Mouse (Mus musculus): ENCODE data around the gene Tbx10.
A peak's percentile ranks its signal among the peaks of the same experiment; 100 is the strongest.
"Not testable (repeated sequence)": the region's sequence is repeated elsewhere in the genome, so short reads cannot be mapped to it uniquely, and the experiment has no call there.

Gene Tbx10

DNA sequence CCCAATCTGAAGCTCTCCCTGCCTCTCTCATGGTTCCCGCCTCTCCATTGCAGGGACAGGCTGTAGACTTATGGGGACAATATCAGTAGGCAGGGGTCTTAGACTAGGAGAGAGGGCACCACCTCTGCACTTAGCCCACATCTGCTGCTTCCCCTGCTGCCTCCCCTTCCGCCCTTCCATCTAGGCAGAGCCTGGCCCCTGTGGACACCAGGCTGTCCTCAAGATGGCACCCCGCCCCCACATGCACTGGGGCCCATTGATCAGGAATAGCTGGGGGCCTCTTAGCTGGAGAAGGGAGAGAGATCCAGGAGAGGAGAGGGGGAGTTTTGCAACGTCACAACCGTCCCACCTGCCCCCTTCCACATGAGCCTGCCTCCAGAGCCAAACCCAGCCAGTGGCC is at the start of gene Tbx10:
Tbx10 (plus strand) TSS at position 337 of the 400 bp plus-strand sequence.
- DNase-seq = no peak

DNA sequence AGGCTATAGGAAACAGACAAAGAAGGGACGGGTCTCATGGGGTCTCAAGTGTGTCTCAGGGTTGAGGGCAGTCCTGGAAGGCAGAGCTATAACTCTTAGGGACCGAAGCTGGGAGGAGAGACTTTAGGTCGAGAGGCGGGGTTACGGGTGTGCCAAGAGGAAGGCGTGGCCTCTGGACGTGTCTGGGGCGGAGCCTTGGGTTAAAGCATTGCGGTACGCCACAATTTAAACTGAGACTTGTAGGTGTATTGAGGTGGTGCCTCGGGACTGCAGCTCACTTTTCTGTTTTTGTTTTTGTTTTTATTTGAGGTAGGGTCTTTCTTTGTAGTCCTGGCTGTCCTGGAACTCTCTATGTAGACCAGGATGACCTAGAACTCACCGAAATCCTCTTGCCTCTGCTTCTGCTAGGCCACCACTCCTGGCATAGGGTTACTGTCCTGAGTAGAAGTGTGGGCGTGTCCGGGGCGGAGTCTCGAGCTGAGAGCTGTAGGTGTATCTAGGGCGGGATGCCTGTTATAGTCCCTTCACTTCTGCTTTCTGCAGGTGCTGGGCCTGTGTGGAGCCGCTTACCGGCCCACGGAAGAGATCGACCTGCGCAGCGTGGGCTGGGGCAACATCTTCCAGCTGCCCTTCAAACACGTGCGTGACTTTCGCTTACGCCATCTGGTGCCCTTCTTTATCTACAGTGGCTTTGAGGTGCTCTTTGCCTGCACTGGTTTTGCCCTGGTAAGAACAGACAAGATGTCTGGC is 49.4 kb upstream of the Tbx10 start:
- DNase-seq = peak; percentile 66 to 72

DNA sequence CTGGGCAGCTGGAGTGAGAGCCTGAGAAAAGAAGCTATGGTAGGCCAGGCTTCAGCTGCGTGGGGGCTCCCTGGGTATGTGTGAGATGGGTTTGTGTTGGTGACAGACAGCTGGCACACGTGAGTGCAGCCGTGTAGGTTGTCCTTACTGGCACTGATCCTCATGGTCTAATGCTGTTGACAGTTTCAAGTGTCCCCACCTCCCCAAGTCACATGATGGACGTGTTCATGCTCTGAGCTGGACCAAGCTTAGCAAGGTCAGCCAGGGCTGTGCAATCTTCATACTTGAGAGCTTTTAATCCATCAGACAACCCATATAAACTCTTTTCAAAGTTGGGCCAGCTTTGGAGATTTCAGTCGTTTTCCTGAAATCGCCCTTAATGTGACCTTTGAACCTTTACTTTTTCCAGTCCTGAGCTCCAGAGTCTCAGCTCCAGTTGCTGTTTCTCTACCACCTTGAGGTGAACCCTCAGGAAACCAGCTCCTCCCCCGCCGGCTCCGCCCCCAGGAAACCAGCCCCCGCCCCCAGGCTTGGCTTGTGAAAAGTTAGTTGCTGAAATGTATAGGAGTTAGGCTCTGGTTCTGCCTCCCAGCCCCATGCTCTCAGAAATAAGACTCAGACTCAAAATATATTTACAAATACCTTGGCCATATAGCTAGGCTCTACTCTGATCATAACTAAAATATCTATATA is 46.5 kb upstream of the Tbx10 start:
- peak in 1 of 2 experiments; percentile 38 for DNase-seq

DNA sequence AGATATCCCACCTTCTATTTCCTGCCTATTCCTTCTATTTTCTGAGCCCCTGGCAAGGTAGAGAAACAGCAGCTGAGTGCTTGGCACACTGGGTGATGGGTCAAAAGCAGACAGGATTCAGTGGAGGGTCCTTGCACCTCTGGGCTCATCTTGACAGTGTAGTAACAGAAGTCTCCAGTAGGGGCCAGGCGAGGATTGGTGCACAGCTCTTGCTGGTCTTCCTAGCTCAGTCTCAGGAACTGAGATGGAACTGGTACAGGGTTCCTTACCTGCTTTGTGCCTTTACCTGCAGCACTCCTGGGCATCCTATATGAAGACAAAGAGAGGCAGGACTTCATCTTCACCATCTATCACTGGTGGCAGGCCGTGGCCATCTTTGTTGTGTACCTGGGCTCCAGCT is 45.8 kb upstream of the Tbx10 start:
- DNase-seq = peak; percentile 54 to 81

DNA sequence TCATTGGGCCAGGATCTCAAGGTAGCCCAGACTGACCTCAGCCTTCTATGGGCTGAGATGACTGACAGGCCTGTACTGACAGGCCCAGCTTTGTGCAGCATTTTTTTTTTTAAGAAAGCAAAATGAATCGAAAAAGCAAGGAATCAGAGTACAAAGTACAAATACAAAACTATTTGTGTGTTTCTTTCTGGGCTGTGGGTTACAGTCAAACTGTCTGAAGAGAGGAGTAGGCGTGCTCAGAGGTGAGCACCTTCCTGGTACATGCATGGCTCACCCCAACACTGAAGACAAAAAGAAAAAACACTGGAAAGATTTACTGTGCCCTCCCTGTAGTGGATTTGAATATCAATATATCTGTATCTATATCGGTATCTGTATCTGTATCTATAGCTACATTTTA is 44.7 kb upstream of the Tbx10 start:
- DNase-seq = no peak

DNA sequence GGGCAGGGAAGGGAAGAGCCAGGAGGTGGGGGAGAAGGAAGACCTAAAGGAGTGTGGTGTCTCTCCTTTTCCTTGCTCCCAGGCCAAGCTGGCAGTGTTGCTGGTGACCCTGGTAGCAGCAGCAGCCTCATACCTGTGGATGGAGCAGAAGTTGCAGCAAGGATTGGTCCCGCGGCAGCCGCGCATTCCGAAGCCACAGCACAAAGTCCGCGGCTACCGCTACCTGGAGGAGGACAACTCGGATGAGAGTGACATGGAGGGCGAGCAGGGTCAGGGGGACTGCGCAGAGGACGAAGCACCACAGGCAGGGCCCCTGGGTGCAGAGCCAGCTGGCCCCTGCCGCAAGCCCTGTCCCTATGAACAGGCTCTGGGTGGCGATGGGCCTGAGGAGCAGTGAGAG is 44.0 kb upstream of the Tbx10 start:
- no peak for DNase-seq

DNA sequence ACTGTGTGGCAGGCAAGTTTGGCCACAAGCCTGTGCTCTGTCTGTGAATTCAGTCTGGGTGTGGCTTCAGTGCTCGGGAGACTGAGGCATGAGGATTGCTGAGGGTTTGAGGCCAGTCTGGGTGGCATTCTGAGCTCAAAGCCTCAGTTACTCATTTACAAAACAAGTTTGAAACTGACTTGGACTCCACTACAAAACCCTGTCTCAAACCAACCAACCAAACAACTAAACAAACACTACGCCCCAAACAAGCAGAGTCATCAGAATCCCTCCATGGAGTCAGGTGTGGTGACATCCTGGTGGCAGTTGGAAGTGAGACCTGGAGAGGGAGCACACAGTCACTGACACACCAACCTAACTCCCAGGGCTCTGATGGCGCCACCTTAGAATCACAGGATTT is 42.2 kb upstream of the Tbx10 start:
- DNase-seq = no peak

DNA sequence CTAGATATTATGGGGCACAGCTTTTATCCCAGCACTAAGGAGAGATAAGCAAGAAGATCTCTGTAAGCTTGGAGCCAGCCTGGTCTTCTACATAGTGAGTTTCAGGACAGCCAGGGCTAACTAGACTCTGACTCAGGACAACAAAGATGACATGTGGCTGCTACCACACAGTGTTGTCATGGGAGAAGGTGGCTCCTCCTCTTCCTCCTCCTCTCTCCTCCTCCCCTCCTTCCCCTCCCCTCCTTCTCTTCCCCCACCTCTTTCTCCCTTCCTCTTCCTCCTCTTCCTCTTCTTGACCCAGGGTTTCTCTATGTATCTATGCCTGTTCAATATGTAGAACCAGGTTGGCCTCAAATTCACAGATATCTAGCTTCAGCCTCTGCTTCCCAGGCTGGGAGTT is 41.1 kb upstream of the Tbx10 start:
- DNase-seq = no peak

DNA sequence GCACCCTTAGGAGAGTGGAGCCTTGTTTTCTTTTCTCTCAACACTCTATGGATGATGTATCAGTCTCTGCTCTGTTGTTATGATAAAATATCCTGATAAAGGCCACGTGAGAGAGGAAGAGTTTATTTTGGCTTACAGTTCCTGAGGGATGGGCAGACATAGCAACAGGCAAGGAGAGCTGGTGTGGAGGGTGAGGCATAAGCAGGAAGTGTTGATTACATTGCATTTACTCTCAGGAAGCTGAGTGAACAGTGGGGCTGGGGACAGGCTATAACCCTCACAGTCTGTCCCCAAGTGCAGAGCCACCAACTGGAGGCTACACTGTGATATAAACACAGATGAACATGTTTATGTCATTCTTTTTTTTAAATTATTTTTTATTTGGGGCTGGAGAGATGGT is 40.5 kb upstream of the Tbx10 start:
- DNase-seq = no peak

DNA sequence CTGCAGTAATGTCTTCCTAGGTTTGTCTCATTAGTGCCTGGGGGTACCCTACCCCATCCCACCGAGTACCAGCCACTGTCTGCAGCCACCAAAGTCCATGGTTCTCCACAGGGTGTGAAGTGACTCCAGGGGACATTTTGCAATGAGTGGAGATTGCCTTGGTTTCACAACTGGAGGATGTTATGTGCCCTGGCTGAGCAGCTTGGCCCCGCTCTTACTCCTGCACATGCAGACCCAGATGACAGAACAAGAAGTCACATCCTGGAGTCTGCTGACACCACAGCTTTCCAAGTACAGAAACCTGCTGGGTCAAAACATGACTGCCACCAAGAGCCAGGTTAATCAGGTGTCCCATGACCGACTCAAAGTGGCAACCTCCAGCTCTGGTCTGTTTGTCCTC is 37.5 kb upstream of the Tbx10 start:
- no peak for DNase-seq

DNA sequence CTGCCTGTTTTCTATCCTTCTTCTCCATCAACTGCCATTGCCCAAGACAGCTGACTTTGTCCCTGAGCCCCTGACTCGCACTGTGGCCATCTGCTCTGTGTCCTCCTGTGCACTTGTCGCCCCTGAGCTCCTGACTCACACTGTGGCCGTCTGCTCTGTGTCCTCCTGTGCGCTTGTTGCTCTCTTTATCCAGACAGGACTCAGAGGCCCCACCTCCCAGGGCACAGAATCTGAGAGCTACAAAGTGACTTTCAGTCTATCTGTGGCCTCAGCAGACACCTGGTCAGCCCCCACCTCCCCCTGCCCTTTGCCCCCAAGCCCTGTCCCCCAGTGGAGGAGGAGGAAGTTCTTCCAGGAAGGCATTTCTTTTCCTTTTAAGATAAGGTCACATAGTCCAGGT is 36.7 kb upstream of the Tbx10 start:
- no peak for DNase-seq

DNA sequence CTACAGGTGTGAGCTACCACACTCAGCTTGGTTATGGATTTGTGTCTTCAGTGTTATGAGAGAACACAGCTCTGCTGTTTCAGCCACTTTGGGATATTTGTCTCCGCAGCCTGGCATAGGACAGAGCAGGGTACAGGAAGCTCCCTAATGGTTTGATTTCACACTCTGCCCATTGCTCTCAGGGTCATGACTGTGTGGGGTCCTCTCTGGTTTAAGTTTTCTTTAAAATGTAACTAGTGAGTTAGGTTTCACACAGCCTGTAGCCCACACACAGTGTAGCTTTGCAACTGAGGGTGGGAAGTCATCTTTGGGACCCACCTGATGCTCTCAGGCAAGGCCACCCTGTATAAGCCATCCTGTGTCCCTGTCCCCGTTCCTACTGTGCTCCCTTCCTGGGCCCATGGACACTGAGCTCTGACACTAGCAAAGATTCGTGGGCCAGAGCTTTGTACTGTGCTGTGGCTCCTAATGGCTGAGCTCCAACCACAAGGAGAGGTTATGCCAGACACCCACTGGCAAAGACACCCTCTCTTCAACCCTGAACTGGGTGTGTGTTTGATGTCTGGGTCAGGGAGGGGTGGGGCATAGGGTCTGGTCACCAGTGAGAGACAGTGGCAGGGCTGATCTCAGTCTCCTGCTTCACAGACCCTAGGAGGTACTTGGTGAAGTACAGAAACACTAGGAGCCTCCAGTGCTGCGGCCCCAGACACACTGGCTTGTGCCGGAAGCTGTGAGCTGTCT is 35.1 kb upstream of the Tbx10 start:
- DNase-seq = not testable (repeated sequence)

DNA sequence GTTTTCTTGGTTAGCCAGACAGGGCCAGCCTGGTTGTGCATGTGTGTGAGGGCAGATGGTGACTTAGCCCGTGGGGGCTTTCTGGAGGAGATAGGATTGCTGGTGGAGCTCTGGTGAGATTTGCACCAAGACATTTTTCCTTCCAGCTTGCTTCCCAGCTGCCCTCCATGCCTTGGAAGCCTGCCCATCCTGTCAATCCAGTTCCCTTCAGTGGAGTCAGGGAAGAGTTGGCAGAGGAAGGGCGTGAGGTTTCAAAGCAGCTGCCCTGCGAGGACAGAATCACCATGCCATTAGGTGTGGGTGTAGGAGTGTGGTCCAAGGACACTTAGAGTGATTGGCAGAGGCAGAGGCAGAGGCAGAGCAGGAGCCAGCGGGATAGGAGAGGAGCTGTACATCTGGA is 34.1 kb upstream of the Tbx10 start, which contains the start of gene Aldh3b3:
Aldh3b3 (plus strand) TSS at position 176 of the 400 bp plus-strand sequence.
- DNase-seq = no peak

DNA sequence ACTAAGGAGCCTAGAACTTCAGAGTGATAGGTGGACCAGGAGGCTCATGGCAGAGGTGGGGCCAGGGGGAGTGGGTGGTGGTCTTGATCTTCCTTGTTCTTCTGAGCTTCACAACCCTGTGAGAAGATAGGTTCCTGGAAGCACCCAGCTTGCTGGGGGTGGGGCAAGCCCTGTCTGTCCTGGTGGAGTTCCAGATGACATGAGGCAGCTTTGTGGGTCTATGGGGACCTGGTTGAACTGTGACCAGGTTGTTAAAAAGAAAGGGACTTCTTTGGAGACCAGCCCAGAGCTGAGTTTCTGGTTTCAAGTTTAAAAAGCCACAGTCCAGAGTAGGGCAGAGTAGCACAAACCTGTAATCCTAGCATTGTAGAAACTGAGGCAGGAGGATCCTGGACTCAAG is 33.5 kb upstream of the Tbx10 start:
- no peak for DNase-seq

DNA sequence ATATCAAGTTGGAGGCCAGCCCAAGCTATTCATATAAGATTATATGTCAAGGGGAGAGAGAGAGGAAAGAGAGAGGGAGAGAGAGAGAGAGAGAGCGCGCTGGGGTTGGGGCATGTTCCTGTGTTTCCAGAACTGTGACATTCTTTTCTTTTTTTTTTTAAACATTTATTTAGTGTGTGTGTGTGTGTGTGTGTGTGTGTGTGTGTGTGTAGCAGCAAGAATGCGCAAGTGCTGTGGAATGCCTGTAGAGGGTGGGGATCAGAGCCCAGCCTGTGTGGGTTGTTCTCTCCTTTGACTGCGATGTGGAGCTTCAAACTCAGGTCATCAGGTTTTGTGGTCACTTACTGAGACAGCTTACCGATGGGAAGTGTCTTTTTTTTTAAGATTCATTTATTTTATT is 32.3 kb upstream of the Tbx10 start:
- DNase-seq = peak; percentile 25 to 64

DNA sequence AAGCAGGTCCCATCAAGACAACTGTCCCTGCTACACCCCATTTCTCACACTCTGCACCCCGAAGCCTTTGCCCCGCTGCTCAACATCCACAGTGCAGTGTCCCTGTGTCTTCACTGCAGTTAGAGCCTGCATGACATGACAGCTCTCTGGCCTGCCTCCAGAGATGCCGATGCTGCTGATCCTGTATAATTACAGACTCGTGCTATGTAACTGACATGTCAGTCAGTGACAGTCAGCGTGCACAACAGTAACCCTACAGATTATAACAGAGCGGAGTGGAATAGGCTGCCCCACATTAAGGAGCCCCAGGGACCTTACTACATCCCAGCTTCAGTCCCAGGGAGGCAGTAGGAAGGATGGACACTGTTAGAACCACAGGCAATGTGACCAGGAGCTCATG is 30.7 kb upstream of the Tbx10 start:
- DNase-seq = not testable (repeated sequence)

DNA sequence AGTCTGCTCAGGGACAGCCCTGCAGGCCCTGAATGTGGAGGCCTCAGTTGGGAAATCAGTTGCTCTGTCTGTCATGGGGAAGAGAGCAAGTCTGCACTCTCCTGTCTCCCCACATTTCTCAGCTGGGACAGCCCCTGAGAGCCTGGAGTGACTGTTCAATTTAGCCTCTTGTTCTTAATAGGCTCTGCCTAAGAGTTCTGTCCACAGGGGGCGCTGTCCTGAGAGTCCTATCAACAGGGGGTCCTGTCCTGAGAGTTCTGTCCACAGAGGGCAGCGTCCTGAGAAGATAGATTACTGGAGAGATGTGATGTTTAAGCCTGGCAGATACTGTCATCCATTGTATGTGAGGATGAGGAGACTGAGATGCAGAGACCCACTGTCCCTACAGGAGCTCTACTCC is 30.1 kb upstream of the Tbx10 start:
- peak in 1 of 2 experiments; percentile 56 for DNase-seq

DNA sequence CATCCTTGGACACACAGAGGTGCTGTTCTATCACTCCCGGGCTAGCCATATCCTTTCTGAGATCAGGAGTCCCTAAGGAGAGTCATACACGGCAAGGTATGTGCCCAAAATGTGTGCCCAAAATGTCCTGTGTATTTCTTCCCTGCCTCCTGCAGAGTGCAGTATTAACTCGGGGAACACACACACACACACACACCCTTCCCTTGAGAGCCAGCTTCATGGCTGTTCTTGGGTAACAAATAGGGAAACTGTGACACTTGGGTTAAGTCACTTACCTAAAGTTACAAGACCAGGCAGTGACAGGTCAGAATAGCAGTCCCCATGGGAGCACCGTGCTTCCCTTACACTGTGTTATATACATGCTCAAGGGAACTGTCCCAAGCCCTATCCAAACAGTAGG is 28.5 kb upstream of the Tbx10 start:
- no peak for DNase-seq

DNA sequence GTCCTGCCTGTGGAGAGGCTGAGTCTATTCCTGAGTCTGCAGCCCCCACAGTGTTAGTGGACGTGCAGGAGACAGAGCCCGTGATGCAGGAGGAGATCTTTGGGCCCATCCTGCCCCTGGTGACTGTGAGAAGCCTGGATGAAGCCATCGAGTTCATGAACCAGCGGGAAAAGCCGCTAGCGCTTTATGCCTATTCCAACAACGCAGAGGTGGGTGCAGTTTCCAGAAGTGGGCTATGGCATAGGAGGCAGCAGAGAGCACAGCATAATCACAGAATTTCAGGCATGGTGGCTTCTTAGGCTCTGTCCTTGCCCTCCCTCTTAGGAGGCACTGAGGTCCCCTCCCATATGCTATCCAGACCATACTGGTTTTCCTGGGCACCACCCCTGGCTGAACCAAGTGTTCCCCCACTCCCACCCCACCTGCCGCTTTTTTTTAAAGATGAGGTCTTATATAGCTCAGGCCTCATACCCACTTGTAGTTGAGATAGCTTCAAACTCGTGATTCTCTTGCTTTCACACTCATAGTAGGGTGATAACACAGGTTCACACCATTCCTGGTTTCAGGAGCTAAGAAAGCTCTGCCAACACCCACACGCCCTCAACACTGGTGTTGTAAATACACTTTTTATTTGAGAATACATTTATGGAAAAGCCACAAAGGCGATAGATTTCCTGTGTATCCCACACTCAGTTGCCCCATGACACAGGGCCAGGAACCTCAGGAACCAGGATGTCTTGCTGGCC is 26.0 kb upstream of the Tbx10 start:
- no peak for DNase-seq

DNA sequence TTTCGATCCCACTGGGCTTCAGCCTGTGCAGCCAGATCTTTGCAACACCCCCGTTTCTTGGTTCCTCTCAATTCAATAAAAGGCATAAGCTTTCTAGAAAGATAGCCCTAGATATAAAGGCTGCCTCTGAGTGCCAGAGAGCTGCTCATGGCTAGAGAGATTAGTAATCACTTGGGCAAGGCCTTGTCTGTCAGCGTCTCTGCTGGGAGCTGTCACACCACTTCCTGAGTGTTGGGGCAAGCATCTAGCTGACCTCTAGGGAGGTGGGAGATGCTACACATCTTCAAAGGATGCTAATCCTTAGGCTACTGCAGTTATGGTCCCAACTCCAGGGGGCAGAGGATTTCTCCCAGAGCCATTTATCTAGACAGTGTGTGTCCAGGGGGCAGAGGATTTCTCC is 25.3 kb upstream of the Tbx10 start:
- DNase-seq = no peak

DNA sequence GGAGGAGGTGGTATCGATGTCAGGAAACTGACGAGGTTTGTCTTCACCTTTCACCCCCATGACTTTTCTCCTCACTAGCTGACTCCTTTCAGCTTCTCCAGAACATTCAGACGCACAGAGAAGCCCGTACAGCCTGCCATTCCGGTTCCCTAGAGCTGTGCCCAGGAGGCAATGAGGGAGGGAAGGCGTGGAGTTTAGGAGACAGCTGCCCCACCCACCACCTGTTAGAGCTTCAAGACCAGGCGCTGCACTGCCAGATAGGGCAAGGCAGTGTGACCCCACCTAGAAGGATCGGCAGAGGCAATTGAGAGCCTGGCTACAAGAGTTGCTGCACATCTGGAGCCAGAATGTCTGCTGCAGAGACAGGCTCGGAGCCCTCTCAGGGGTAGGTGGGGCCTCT is 20.3 kb upstream of the Tbx10 start, which contains the start of gene Aldh3b2:
Aldh3b2 (plus strand) TSS at position 100 of the 400 bp plus-strand sequence.
- DNase-seq = peak in 1 of 2 experiments; percentile 51

DNA sequence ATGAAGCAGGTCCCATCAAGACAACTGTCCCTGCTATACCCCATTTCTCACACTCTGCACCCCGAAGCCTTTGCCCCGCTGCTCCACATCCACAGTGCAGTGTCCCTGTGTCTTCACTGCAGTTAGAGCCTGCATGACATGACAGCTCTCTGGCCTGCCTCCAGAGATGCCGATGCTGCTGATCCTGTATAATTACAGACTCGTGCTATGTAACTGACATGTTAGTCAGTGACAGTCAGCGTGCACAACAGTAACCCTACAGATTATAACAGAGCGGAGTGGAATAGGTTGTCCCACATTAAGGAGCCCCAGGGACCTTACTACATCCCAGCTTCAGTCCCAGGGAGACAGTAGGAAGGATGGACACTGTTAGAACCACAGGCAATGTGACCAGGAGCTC is 17.9 kb upstream of the Tbx10 start:
- not testable (repeated sequence) for DNase-seq

DNA sequence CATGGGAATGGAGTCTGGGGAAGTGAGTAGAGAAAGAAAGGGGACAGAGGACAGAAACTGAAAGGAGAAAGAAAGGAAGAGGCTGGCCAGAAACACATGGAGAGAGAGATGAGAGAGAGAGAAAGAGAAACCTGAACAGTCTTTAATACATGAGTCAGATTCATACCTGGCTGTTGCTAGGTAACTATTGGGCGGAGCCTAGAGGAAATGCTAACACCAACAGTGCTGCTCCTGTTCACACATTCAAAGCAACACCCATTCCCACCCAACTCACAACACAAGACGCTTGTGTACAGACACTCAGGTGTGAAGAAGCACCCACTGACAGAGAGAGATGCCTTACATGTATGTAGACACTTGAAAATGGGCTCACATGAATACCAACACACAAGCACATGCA is 16.7 kb upstream of the Tbx10 start:
- DNase-seq = no peak
